Comparison of ENCODE assay signal across 8 mouse cellular contexts in the genomic region with DNA sequence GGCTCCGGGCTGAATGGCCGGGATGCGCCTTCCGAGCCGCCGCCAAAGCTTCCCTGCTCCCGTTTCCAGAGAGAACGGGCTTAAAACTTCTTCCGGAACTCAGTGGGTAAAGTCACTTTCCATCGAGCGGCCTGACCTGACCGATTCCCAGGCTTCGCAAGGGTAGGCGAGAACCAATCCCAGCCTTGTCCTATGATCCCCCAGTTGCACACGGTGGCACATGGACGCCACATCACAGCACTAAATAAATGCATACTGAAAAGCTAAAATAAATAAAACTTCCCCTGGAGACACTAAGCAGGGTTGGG. TPM values are rescaled to one million over a fixed set of nuclear protein-coding genes. Genes with fewer than 3 reads are reported as not detected.
DNase-seq lines count a peak whose midpoint lies in the region; ATAC-seq and TF ChIP-seq lines count a peak whose summit lies in the region.

No protein-coding gene starts in this region.

- peak overlapping the region; percentile 56 for H3K4me2 ChIP-seq in lung, embryonic 14.5 days
- H3K4me2 ChIP-seq in intestine, embryonic 15.5 days (replicated peaks): peak overlapping the region; percentile 54
- H3K4me2 ChIP-seq in neural tube, embryonic 15.5 days: peak overlapping the region; percentile 58

- no peak for TF ChIP-seq CTCF in lung, embryonic 14.5 days (IDR thresholded peaks at IDR 0.05; ENCODE audit: low read depth)
- TF ChIP-seq CTCF in cortical plate, adult 2 months (IDR thresholded peaks at IDR 0.05; ENCODE audit: extremely low read depth, insufficient read depth, low read length): no peak

- no peaks in the 10 kb centered on the region for H3K9me3 ChIP-seq in lung, embryonic 14.5 days (ENCODE audit: low read depth, low read length)
- H3K9me3 ChIP-seq in intestine, embryonic 15.5 days: no peaks in the 10 kb centered on the region
- H3K9me3 ChIP-seq in neural tube, embryonic 15.5 days (replicated peaks): no peaks in the 10 kb centered on the region

- H3K9ac ChIP-seq in lung, embryonic 14.5 days: peak overlapping the region; percentile 97
- peak overlapping the region; percentile 89 for H3K9ac ChIP-seq in intestine, embryonic 15.5 days
- H3K9ac ChIP-seq in neural tube, embryonic 15.5 days (replicated peaks): peak overlapping the region; percentile 93

- peak overlapping the region; percentile 99 for H3K27ac ChIP-seq in lung, embryonic 14.5 days (ENCODE audit: low read depth)
- H3K27ac ChIP-seq in cortical plate, adult 2 months (ENCODE audit: insufficient read depth, low read length): peak overlapping the region; percentile 79; the same call in 1 of the 2 replicates
- H3K27ac ChIP-seq in intestine, embryonic 15.5 days: peak overlapping the region; percentile 100
- peak overlapping the region; percentile 100 for H3K27ac ChIP-seq in neural tube, embryonic 15.5 days (replicated peaks)

- peak; percentile 7; the same call in 1 of the 2 replicates for ATAC-seq in lung, embryonic 14.5 days (ENCODE audit: insufficient read depth)
- peak; percentile 18; the same call in 1 of the 2 replicates for ATAC-seq in intestine, embryonic 15.5 days
- no peak; the same call in 1 of the 2 replicates for ATAC-seq in neural tube, embryonic 15.5 days (ENCODE audit: low FRiP score)

- TF ChIP-seq POLR2A in cortical plate, adult 2 months (IDR thresholded peaks at IDR 0.05; ENCODE audit: extremely low read depth, insufficient read depth, low read length): no peak

- H3K36me3 ChIP-seq in lung, embryonic 14.5 days (ENCODE audit: insufficient read depth): peaks cover 15% of the 10 kb centered on the region
- H3K36me3 ChIP-seq in intestine, embryonic 15.5 days: peaks cover 8% of the 10 kb centered on the region; the same call in 1 of the 2 replicates
- peaks cover 11% of the 10 kb centered on the region for H3K36me3 ChIP-seq in neural tube, embryonic 15.5 days

- peak overlapping the region; percentile 95 for H3K4me3 ChIP-seq in lung, embryonic 14.5 days (ENCODE audit: low read depth, low read length)
- H3K4me3 ChIP-seq in cortical plate, adult 2 months (ENCODE audit: insufficient read depth, low read length): peak overlapping the region; percentile 92
- peak overlapping the region; percentile 91 for H3K4me3 ChIP-seq in intestine, embryonic 15.5 days (replicated peaks)
- H3K4me3 ChIP-seq in neural tube, embryonic 15.5 days (replicated peaks): peak overlapping the region; percentile 85

- H3K27me3 ChIP-seq in lung, embryonic 14.5 days (ENCODE audit: insufficient read depth, low read length): no peaks in the 10 kb centered on the region
- no peaks in the 10 kb centered on the region for H3K27me3 ChIP-seq in intestine, embryonic 15.5 days (replicated peaks)
- no peaks in the 10 kb centered on the region for H3K27me3 ChIP-seq in neural tube, embryonic 15.5 days (replicated peaks)

- WGBS in lung, embryonic 14.5 days: under 1% methylated on average over 16 of the region's 16 CpGs
- WGBS in intestine, embryonic 15.5 days: under 1% methylated on average over 16 of the region's 16 CpGs
- under 1% methylated on average over 16 of the region's 16 CpGs for WGBS in neural tube, embryonic 15.5 days

- peak; percentile 56 for DNase-seq in lung, embryonic 14.5 days
- DNase-seq in lung, postnatal 14 days: no peak
- DNase-seq in layer of hippocampus, postnatal 36 days: no peak
- no peak for DNase-seq in retina, embryonic 14.5 days (ENCODE audit: low spot score)
- DNase-seq in testis, postnatal 10 days (ENCODE audit: low spot score): no peak

- no peaks in the 10 kb centered on the region; the same call in 1 of the 2 replicates for H3K4me1 ChIP-seq in lung, embryonic 14.5 days (ENCODE audit: insufficient read depth)
- H3K4me1 ChIP-seq in cortical plate, adult 2 months (ENCODE audit: control insufficient read depth, insufficient read depth, low read length): peaks cover 2% of the 10 kb centered on the region
- H3K4me1 ChIP-seq in intestine, embryonic 15.5 days (replicated peaks): no peaks in the 10 kb centered on the region
- peaks cover 15% of the 10 kb centered on the region for H3K4me1 ChIP-seq in neural tube, embryonic 15.5 days

RNA-seq across cellular contexts. Expression of a gene that starts 0.8 kb away (rescaled TPM):
- 65.9 and 70.1 TPM in 2 replicates for polyA plus RNA-seq in lung, embryonic 14.5 days (2014; fragmentation: Nextera tagmentation; extraction: Ambion mirVana)
- polyA plus RNA-seq in cortical plate, adult 2 months (2012; rRNA removed): 72.0 and 82.5 TPM in 2 replicates
- 49.2 and 60.3 TPM in 2 replicates for polyA plus RNA-seq in intestine, embryonic 15.5 days (2015; fragmentation: Nextera tagmentation; extraction: Ambion mirVana)
- 67.3 and 71.4 TPM in 2 replicates for polyA plus RNA-seq in neural tube, embryonic 15.5 days (2015; fragmentation: Nextera tagmentation; extraction: Ambion mirVana)
- 100 to 1,000 TPM in 1 of 2 experiments, 10 to 100 TPM in 1; 86.3 to 100 TPM for total RNA-seq in layer of hippocampus, postnatal 36 days (2021)

RNA-seq across cellular contexts. Expression of a gene that starts 43.6 kb away (rescaled TPM):
- 4.9 and 5.6 TPM in 2 replicates for polyA plus RNA-seq in lung, embryonic 14.5 days (2014; fragmentation: Nextera tagmentation; extraction: Ambion mirVana)
- polyA plus RNA-seq in cortical plate, adult 2 months (2012; rRNA removed): 57.5 and 63.0 TPM in 2 replicates
- 1.7 and 1.8 TPM in 2 replicates for polyA plus RNA-seq in intestine, embryonic 15.5 days (2015; fragmentation: Nextera tagmentation; extraction: Ambion mirVana)
- polyA plus RNA-seq in neural tube, embryonic 15.5 days (2015; fragmentation: Nextera tagmentation; extraction: Ambion mirVana): 13.1 and 13.3 TPM in 2 replicates
- 10 to 100 TPM; 22.4 to 30.3 TPM for total RNA-seq in layer of hippocampus, postnatal 36 days (2021)
